Mouse (Mus musculus) stomach, embryonic 16.5 days (tissue): ENCODE data around the gene Lkaaear1. TPM values are rescaled to one million over a fixed set of nuclear protein-coding genes. Genes with fewer than 3 reads are reported as not detected.
A peak's percentile ranks its signal among the peaks of the same experiment; 100 is the strongest.

ENCODE experiments used
- ATAC-seq: fragments of 200-750 bp; cut with Nextera tagmentation; 2 replicates; pipeline ENCODE4 v1.8.0; 2017; ENCODE audit warnings: moderate number of reproducible peaks, moderate TSS enrichment; ENCODE audit not compliant: insufficient read depth, low FRiP score
- H3K27ac ChIP-seq: fragments of 300-500 bp; sonication (generic); 2 replicates; pipeline ENCODE4 v1.5.1; 2014; ENCODE audit warnings: low read length
- H3K27me3 ChIP-seq: fragments of 300-500 bp; sonication (generic); 2 replicates; pipeline ENCODE4 v1.6.1; 2014; ENCODE audit warnings: low read length, control low read depth, mixed read lengths; ENCODE audit not compliant: control insufficient read depth, insufficient read depth
- H3K36me3 ChIP-seq: fragments of 300-500 bp; sonication (generic); 2 replicates; pipeline ENCODE4 v1.6.1; 2014; ENCODE audit warnings: low read length; ENCODE audit not compliant: control insufficient read depth, insufficient read depth
- H3K4me1 ChIP-seq: fragments of 300-500 bp; sonication (generic); 2 replicates; pipeline ENCODE4 v1.6.1; 2014; ENCODE audit warnings: low read length, control low read depth, mixed read lengths; ENCODE audit not compliant: control insufficient read depth, insufficient read depth
- H3K4me2 ChIP-seq: fragments of 300-500 bp; sonication (generic); 2 replicates; pipeline ENCODE4 v1.6.1; 2014; ENCODE audit warnings: low read depth, low read length, mixed read lengths
- H3K4me3 ChIP-seq: fragments of 300-500 bp; sonication (generic); replicated peaks from 2 replicates; pipeline ENCODE4 v1.5.1; 2014; ENCODE audit warnings: mild to moderate bottlenecking, low read length
- H3K9ac ChIP-seq: fragments of 300-500 bp; sonication (generic); 2 replicates; pipeline ENCODE4 v1.6.1; 2014; ENCODE audit warnings: low read length
- H3K9me3 ChIP-seq: fragments of 300-500 bp; sonication (generic); replicated peaks from 2 replicates; pipeline ENCODE4 v1.6.1; 2016; ENCODE audit warnings: low read length, control low read depth; ENCODE audit not compliant: control insufficient read depth
- WGBS: fragments of 180-500 bp; shearing (Covaris S2); extraction: QIAGEN DNeasy Blood & Tissue Kit; methylation state at CpG from one replicate; pipeline ENCODE4 v1.1.7; 2014; 5-methylcytosine and 5-hydroxymethylcytosine counted together
- polyA plus RNA-seq: library from polyadenylated mRNA; unstranded; fragments of >200 nt; fragmentation: Nextera tagmentation; extraction: Ambion mirVana; gene quantifications from 2 replicates; pipeline ENCODE4 v1.2.1, GENCODE M21; 2015

Gene Lkaaear1
- polyA plus RNA-seq: not detected in 2 replicates

DNA sequence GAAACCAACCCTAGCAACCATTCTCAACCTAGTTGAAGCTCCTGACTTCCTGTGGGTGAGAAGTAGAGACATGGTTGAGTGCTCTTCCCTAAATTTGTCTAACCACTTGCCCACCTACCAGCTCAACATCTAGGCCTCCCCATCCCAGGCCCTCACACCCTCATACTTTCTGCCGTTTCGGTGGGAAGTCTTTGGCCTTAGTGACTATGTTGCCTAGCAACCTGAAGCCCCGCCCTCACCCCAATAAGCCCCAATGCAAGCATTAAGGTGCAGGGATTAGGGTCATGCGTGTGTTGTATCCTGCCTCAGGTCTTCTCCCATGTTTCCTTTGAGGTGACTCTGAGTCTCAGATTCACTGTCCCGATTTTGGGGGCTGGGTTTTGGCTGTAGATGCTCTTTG lies at the start of gene Lkaaear1:
Gene Lkaaear1, minus strand, starts transcription at position 202 of the 400 bp plus-strand sequence.
- H3K4me2 ChIP-seq: no peak within 1 kb of the TSS
- H3K36me3 ChIP-seq: no peaks in the 10 kb centered on the region
- ATAC-seq: no peak
- H3K9ac ChIP-seq: no peak within 1 kb of the TSS
- 0 out of 2 replicates have a peak, but pooled peaks cover under 1% of the 10 kb centered on the region for H3K4me1 ChIP-seq
- H3K27ac ChIP-seq: no peak within 1 kb of the TSS
- no peaks in the 10 kb centered on the region for H3K27me3 ChIP-seq
- H3K9me3 ChIP-seq: no peaks in the 10 kb centered on the region
- H3K4me3 ChIP-seq: no peak within 1 kb of the TSS
- WGBS: 44% methylated on average over 5 of the region's 5 CpGs

DNA sequence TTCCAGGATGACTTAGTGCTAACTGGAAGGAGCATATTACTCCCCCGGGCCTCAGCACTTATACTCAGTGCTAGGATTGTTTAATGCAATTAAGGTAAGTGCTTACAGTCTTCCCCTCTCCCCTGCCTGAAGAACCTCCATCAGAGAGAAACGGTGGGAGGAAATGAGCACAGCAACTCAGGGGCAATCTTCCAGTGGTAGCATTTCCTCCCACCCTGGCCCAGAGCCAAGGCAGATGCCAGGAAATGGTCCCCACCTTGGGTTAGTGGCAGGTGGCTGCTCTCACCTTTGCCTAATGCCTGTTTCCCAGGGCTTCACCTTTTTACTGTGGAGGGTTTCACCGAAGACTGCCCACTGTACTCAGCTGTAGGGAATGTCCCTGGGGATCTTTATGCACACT lies 31.8 kb upstream of the Lkaaear1 start:
- Histone ChIP-seq H3K4me1 (no peaks in the 10 kb centered on the region), H3K27me3 (no peaks in the 10 kb centered on the region), H3K9me3 (no peaks in the 10 kb centered on the region), H3K9ac (no peak overlapping the region), H3K27ac (no peak overlapping the region), H3K36me3 (no peaks in the 10 kb centered on the region), H3K4me2 (no peak overlapping the region), H3K4me3 (no peak overlapping the region)
- 55% methylated on average over 3 of the region's 3 CpGs for WGBS
- ATAC-seq: no peak

- no peak overlapping the region for H3K4me3 ChIP-seq
- H3K9ac ChIP-seq: no peak overlapping the region
- no peak overlapping the region for H3K4me2 ChIP-seq
- no peaks in the 10 kb centered on the region for H3K27me3 ChIP-seq
- H3K27ac ChIP-seq: no peak overlapping the region
- no peaks in the 10 kb centered on the region for H3K36me3 ChIP-seq
- H3K4me1 ChIP-seq: no peaks in the 10 kb centered on the region
- no peaks in the 10 kb centered on the region for H3K9me3 ChIP-seq
- 48% methylated on average over 9 of the region's 9 CpGs for WGBS
- no peak for ATAC-seq
These were observed 29.5 kb upstream of the Lkaaear1 start for GRCm38 (mm10) chr2:181727659-181728262.

GRCm38 (mm10) chr2:181722213-181722612 lies 24.0 kb upstream of the Lkaaear1 start:
- 14% methylated on average over 3 of the region's 3 CpGs for WGBS
- H3K9me3 ChIP-seq: no peaks in the 10 kb centered on the region

DNA sequence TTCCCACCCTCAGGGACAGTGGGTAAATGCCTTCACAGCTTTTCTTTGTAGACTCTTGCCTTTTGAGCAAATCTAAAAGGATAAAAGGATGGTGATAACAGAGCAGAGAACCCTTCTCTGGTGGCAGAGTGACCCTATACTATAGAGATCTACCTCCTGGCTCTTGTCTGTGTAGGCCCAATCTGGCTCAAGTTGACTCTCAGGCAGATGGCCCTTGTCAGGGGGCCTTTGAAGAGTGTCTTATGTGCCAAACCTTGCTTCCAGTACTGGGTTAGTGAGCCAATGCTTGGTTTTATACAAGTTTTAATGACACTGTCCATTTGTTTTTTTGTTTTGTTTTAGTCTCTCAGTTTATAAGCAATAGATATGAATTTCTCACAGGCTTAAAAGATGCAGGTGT lies 23.0 kb upstream of the Lkaaear1 start:
- H3K9me3 ChIP-seq: no peaks in the 10 kb centered on the region
- H3K4me2 ChIP-seq: no peak overlapping the region
- H3K27ac ChIP-seq: no peak overlapping the region
- H3K27me3 ChIP-seq: no peaks in the 10 kb centered on the region
- no peak overlapping the region for H3K9ac ChIP-seq
- no peaks in the 10 kb centered on the region for H3K4me1 ChIP-seq
- H3K4me3 ChIP-seq: no peak overlapping the region
- no peak for ATAC-seq
- H3K36me3 ChIP-seq: no peaks in the 10 kb centered on the region

More at GRCm38 (mm10) chr2:181722213-181722612, 24.0 kb upstream of the Lkaaear1 start:
- no peaks in the 10 kb centered on the region for H3K4me1 ChIP-seq
- H3K9ac ChIP-seq: no peak overlapping the region
- no peak for ATAC-seq
- no peak overlapping the region for H3K27ac ChIP-seq
- no peak overlapping the region for H3K4me3 ChIP-seq
- no peaks in the 10 kb centered on the region for H3K27me3 ChIP-seq
- H3K4me2 ChIP-seq: no peak overlapping the region
- no peaks in the 10 kb centered on the region for H3K36me3 ChIP-seq

GRCm38 (mm10) chr2:181720061-181720460 lies 21.8 kb upstream of the Lkaaear1 start:
- no peak overlapping the region for H3K27ac ChIP-seq
- no peaks in the 10 kb centered on the region for H3K36me3 ChIP-seq
- no peaks in the 10 kb centered on the region for H3K9me3 ChIP-seq
- H3K9ac ChIP-seq: no peak overlapping the region
- H3K4me1 ChIP-seq: no peaks in the 10 kb centered on the region
- ATAC-seq: no peak
- H3K27me3 ChIP-seq: no peaks in the 10 kb centered on the region
- no peak overlapping the region for H3K4me2 ChIP-seq
- 22% methylated on average over 3 of the region's 3 CpGs for WGBS
- no peak overlapping the region for H3K4me3 ChIP-seq

DNA sequence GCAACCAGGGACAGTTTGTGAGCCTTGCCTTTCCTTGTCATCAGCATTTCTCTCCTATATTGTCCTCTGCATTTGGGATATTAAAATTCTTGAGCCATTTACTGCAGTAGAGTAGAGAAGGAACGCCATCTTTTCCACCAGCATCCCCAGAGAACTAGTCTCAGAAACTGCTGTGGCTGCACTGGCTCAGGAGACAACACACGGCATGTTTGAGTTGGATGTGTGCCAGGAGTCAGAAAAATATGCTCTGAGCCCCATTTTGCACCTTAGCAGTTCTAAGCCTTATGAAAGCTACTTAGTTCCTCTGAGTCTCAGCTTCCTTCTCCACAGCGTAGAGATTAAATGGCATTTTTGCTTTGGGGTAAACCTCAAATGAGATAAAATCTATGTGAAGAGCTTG lies 18.7 kb upstream of the Lkaaear1 start:
- H3K9ac ChIP-seq: no peak overlapping the region
- H3K4me1 ChIP-seq: no peaks in the 10 kb centered on the region
- H3K27me3 ChIP-seq: no peaks in the 10 kb centered on the region
- 39% methylated on average over 3 of the region's 3 CpGs for WGBS
- H3K4me3 ChIP-seq: no peak overlapping the region
- no peaks in the 10 kb centered on the region for H3K36me3 ChIP-seq
- no peak for ATAC-seq
- H3K9me3 ChIP-seq: no peaks in the 10 kb centered on the region
- no peak overlapping the region for H3K4me2 ChIP-seq
- H3K27ac ChIP-seq: no peak overlapping the region

DNA sequence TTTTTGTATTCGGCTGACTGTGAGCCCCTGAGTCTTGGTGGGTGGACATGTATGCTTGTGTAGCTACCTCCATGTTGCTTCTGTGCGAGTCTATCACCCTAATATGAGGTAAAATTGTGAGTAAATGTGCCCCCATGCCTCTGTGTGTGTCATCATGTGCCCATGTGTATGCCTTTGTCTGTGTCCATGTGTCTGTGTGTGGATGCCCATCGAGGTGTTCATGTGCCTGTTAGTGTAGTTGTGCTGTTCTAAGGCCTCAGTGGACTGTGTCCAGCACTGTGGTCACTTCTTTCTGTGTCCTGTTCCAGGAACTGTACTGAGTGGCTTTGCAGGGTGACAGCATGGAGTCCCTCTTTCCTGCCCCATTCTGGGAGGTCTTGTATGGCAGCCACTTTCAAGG lies 17.1 kb upstream of the Lkaaear1 start:
- H3K9ac ChIP-seq: no peak overlapping the region
- no peaks in the 10 kb centered on the region for H3K4me1 ChIP-seq
- peak overlapping the region; percentile 9; the same call in 1 of the 2 replicates for H3K4me2 ChIP-seq
- H3K9me3 ChIP-seq: no peaks in the 10 kb centered on the region
- no peaks in the 10 kb centered on the region for H3K27me3 ChIP-seq
- WGBS: 61% methylated on average over 3 of the region's 3 CpGs
- H3K4me3 ChIP-seq: no peak overlapping the region
- no peak overlapping the region for H3K27ac ChIP-seq
- H3K36me3 ChIP-seq: no peaks in the 10 kb centered on the region
- ATAC-seq: no peak

- H3K4me1 ChIP-seq: no peaks in the 10 kb centered on the region
- H3K4me2 ChIP-seq: peak within 1 kb of the TSS; percentile 9; the same call in 1 of the 2 replicates
- peak within 1 kb of the TSS; percentile 11; the same call in 1 of the 2 replicates for H3K9ac ChIP-seq
- H3K27me3 ChIP-seq: no peaks in the 10 kb centered on the region
- H3K36me3 ChIP-seq: no peaks in the 10 kb centered on the region
- H3K27ac ChIP-seq: no peak within 1 kb of the TSS
- ATAC-seq: peak; percentile 53; the same call in 1 of the 2 replicates
- peak within 1 kb of the TSS; percentile 21 for H3K4me3 ChIP-seq
- no peaks in the 10 kb centered on the region for H3K9me3 ChIP-seq
- 3% methylated on average over 7 of the region's 7 CpGs for WGBS
These were observed 16.7 kb upstream of the Lkaaear1 start, which contains the start of gene Oprl1 for GRCm38 (mm10) chr2:181714903-181715326. Oprl1 (plus strand) TSS chr2:181715016.
